Mouse (Mus musculus) naive thymus-derived CD4-positive, alpha-beta T cell, adult 2 months (primary cell): ENCODE results near the gene Rab11b.
"Not testable (repeated sequence)": the region's sequence is repeated elsewhere in the genome, so short reads cannot be mapped to it uniquely, and the experiment has no call there.

Source experiments
- DNase-seq: peaks from one replicate; pipeline ENCODE4 v3.0.0-alpha.2; 2011; ENCODE audit warnings: low read depth

Rab11b gene

DNA sequence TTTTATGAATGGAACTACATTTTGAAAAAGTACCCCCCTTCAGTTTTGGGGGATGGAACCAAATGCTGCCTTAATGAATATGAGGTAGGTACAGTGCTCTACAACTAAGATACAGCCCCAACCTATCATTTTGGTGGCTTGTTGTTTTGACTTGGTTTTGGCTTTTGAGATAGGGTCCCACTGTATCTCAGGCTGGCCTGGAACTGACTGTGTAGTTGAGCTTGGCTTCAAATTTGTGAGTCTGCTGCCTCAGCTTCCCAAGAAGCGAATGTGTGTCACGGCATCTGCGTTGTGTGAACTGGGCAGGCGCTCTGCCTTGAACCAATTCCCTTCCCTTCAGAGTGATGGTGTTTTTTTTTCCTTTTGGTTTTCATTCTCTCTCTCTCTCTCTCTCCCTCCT is 11.3 kb upstream of the Rab11b start:
- no peak for DNase-seq

- DNase-seq: no peak
Measured at GRCm38 (mm10) chr17:33766389-33766788, 6.1 kb upstream of the Rab11b start.

DNA sequence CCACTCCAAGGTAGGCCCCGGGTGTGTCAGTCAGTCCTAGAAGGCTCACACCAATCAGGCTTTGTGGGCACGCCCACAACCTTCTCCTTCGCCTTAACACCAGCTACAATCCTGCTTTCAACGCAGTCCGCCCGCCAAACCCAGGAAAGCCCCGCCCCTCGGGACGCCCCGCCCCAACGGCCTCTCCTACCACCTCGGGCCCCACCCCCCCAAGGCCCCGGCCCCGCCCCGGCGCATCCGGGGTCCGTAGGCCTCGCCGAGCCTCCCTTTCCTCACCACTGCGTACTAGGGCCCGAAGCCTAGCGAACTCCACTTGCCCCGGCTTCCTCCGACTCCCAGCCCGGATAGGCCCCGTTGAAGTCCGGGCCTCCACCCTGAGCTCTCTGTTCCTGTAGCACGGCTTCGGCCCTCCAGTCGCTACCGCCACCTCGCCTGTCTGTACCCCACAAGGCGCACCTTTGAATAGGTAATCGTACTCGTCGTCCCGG is 519 bp downstream of the Rab11b start:
- DNase-seq: peak; percentile 86

GRCm38 (mm10) chr17:33757231-33757630 is 3.1 kb downstream of the Rab11b start:
- DNase-seq: no peak

DNA sequence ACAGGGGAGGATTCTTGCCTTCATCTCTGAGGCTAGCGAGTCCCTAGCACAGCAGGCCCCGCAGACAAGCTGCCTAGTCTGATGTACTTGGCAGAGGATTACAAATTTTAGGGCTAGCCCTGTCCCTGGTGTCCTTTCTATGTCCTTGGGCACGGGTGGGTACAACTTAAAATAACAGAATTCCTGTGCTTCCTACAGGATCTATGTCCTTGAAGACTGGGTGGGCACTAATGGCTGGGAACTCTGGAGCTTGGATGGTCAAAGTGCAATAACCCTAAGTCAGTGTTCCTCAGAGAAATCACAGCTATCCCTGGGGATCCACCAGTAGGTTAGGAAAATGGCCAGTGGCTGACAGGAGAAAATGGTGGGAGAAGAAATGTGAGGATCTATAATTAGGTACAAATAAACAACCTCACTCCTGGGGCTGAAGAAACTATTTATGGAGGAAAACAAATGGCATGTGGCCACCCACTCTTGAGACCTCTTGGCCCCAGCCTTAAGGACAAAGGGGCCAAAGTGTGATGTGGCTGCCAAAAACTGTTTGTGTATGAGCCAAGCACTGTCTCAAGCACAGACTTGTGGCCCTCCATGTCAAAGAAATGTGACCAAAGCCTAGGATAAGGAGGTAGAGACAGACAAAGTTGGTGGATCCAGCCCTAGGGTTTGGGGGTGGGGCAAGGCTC is 4.1 kb downstream of the Rab11b start:
- no peak for DNase-seq

- DNase-seq: no peak
Measured at GRCm38 (mm10) chr17:33755418-33756107, 4.8 kb downstream of the Rab11b start.

- no peak for DNase-seq
Measured at GRCm38 (mm10) chr17:33754656-33755055, 5.7 kb downstream of the Rab11b start.

DNA sequence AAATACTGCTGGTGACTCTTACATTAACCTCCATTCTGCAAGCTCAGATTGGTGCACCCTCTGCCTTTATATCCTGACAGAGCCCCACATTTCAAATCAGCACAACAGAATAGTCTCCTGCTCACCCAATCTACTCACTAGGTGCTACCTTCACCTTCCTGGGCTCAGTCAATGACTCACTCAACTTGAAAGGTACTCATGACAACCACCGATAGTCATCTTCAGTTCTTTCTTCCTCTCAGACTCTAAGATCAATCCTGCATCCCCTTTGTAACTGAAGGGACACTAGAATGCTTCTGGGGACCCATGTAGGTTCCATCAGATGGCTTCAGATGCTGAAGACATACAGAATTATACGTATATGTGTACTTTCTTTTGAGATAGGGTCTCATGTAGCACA is 8.0 kb downstream of the Rab11b start:
- DNase-seq: peak; percentile 60

GRCm38 (mm10) chr17:33751181-33751580 is 9.1 kb downstream of the Rab11b start:
- DNase-seq: no peak

DNA sequence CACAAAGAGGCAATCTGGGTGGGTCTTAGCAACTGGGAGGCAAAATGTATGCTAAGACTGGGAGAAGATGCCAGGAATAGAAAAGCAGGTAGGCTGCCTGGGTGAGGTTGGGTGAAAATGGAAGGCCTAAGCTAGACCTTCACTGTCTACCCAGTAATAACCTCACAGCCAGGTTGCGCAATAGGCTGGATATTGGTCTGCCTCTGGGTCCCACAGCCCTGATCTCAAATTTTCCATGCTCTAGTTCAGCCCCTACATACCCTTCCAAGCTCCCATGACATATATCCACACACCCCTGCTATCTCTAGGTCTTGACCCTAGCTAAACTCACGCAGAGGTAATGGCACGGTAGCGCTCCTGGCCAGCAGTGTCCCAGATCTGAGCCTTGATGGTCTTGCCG is 10.9 kb downstream of the Rab11b start:
- DNase-seq: no peak

DNA sequence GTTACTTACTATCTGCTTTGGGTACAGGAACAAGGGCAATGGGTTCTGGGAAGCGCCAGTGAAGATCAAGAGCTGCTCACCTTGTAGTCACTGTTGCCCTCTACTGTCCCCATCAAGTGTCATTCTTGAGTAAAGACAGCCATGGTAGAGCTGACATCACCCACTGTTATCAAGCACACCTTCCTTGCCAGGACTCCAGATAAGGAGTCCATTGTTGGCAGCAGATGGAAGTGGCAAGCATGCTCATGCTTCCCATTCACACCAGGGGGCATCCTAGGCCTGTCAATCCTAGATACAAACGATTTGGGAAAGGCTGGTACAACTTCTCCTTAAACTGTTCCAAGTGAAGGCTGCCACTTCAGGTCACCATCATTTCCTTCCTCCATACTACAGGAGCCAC is 14.3 kb downstream of the Rab11b start:
- no peak for DNase-seq

- peak; percentile 6 for DNase-seq
Measured at GRCm38 (mm10) chr17:33744686-33745384, 15.5 kb downstream of the Rab11b start.

DNA sequence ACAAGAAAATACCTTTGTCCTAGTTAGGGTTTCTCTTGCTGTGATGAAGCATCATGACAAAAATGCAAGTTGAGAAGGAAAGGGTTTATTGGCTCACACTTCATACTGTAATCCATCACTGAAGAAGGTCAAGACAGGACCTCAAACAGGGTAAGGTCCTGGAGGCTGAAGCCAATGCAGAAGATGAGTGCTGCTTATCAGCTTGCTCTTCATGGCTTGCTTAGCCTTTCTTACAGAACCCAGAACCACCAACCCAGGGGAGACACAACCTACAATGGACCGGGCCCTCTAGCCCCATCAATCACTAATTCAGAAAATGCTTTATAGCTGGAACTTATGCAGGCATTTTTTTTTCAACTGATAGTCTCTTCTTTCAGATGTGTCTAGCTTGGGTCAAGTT is 17.9 kb downstream of the Rab11b start:
- DNase-seq: no peak

- not testable (repeated sequence) for DNase-seq
Measured at GRCm38 (mm10) chr17:33733526-33733925, 26.8 kb downstream of the Rab11b start.

GRCm38 (mm10) chr17:33732556-33733083 is 27.7 kb downstream of the Rab11b start:
- DNase-seq: not testable (repeated sequence)

GRCm38 (mm10) chr17:33729215-33729614 is 31.1 kb downstream of the Rab11b start:
- DNase-seq: peak; percentile 40

DNA sequence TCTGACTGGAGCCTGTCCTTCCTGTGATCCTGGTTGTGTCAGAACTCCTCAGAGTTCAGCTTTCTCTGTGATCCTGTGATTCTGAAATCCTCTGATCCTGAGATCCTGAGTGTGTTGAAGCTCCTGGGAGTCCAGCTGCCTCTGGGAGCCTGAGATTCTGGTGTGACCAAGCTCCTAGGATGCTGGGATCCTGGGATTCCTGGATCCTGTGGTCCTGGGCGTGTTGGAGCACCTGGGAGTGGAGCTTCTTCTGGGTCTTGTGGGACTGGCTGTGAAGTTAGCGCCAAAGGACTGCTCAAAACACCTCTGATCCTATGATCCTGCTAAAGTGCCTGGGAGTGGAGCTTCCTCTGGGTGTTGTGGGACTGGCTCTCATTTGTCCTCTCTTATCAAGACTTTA is 31.9 kb downstream of the Rab11b start:
- no peak for DNase-seq

DNA sequence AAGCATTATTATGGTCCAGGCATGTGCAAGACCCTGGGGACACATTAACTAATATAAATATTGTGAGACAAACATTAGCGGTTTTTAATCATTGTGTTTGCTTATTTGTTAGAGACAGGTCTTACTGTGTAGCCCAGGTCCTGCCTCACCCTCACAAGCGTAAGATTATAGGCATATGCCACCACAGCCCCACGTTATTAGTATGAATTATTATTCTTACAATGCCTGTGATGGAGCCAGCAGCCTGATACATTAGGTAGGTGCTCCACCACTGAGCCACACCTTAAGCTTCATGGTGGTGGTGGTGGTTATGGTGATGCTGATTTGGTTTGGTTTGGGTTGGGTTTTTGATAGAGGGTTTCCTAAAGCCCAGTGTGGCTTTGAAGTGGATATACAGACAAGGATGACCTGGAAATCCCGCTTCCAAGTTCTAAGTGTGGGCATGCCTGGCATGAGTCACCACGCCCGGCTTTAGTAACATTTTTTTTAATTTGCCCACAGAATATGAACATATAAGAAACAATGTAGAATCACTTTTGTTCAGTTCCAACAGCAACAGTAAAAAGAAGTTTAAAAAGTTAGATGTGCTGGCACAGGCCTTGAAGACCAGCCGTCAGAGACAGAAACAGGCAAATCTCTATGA is 40.5 kb downstream of the Rab11b start:
- no peak for DNase-seq

GRCm38 (mm10) chr17:33718944-33719725 is 41.2 kb downstream of the Rab11b start:
- peak; percentile 36 for DNase-seq

- peak; percentile 97 for DNase-seq
Measured at GRCm38 (mm10) chr17:33718384-33718881, 41.9 kb downstream of the Rab11b start, which contains the start of gene March2. March2 (minus strand) TSS chr17:33718670.

- DNase-seq: no peak
Measured at GRCm38 (mm10) chr17:33717982-33718381, 42.3 kb downstream of the Rab11b start.
